Mouse (Mus musculus): ENCODE measurements at regions not wholly inside any gene's neighbourhood (a gene's known extent, or its start where the extent isn't known, plus 50 kb on each side); places are given as distances from the start of the nearest gene placed in this dataset.

DNA sequence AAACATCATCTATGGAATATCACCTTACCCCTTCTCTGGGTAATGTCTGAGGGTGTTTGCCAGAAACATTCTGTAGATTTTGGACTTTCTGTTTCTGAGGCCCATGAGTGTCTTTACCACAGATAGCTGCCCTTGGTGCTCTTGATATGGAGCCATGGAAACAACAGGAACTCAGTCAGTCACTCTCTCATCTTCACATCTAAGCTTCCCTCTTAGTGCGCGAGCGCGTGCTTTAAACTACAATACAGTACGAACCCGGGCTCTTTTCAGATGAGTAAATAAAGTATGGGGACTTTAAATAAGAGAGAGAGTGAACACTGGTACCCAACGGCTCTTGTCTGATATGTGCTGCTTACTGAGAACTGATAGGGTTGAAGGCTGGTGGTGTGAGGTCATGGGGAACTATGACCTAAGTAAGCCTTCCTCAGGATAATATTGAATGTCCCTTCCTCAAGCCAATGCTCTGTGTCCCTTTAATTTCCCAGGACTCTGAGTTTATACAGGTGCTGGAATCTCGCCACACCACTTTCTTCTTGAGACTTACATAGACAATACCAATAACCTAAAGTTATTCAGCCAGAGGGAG is 284.5 kb upstream of the Stxbp5 start:
- TF ChIP-seq CTCF (IDR thresholded peaks at IDR 0.05; ENCODE audit: extremely low read depth, insufficient read depth, insufficient read length, insufficient replicate concordance) (no peak), POLR2A (IDR thresholded peaks at IDR 0.05; ENCODE audit: low read depth, low read length) (no peak)

Measured in spleen, adult 2 months (tissue).